Mouse (Mus musculus): ENCODE measurements around the gene Dkkl1.

Dkkl1 gene

GRCm38 (mm10) chr7:45229459-45230203 is 17.7 kb upstream of the Dkkl1 start:
- no peak for DNase-seq (ENCODE audit: low spot score)

GRCm38 (mm10) chr7:45229046-45229445 is 17.1 kb upstream of the Dkkl1 start:
- DNase-seq (ENCODE audit: low spot score), result no peak

GRCm38 (mm10) chr7:45228548-45228947 is 16.6 kb upstream of the Dkkl1 start:
- DNase-seq (ENCODE audit: low spot score), result no peak

GRCm38 (mm10) chr7:45226421-45226820 is 14.5 kb upstream of the Dkkl1 start:
- DNase-seq (ENCODE audit: low spot score), result no peak

GRCm38 (mm10) chr7:45224826-45225225 is 12.9 kb upstream of the Dkkl1 start:
- no peak for DNase-seq (ENCODE audit: low spot score)

- DNase-seq (ENCODE audit: low spot score), result no peak
These were observed 9.7 kb upstream of the Dkkl1 start for GRCm38 (mm10) chr7:45221680-45222079.

- DNase-seq (ENCODE audit: low spot score), result no peak
These were observed 4.7 kb upstream of the Dkkl1 start for GRCm38 (mm10) chr7:45216442-45217183.

GRCm38 (mm10) chr7:45215673-45216441 is 3.9 kb upstream of the Dkkl1 start, which contains the start of gene Tead2:
TSS of gene Tead2 (plus strand) at chr7:45215753.
- DNase-seq (ENCODE audit: low spot score), result no peak

GRCm38 (mm10) chr7:45213708-45214107 is 1.8 kb upstream of the Dkkl1 start:
- DNase-seq (ENCODE audit: low spot score), result no peak

GRCm38 (mm10) chr7:45212356-45212755 is 409 bp upstream of the Dkkl1 start:
- no peak for DNase-seq (ENCODE audit: low spot score)

GRCm38 (mm10) chr7:45211070-45211469 is 877 bp downstream of the Dkkl1 start:
- no peak for DNase-seq (ENCODE audit: low spot score)

GRCm38 (mm10) chr7:45208260-45208659 is 3.7 kb downstream of the Dkkl1 start:
- no peak for DNase-seq (ENCODE audit: low spot score)

- peak; percentile 91 for DNase-seq (ENCODE audit: low spot score)
These were observed 7.4 kb downstream of the Dkkl1 start, which contains the start of gene Ccdc155 for GRCm38 (mm10) chr7:45204380-45205143. TSS of gene Ccdc155 (minus strand) at chr7:45204892.

- no peak for DNase-seq (ENCODE audit: low spot score)
These were observed 9.3 kb downstream of the Dkkl1 start for GRCm38 (mm10) chr7:45202654-45203053.

GRCm38 (mm10) chr7:45198961-45199360 is 13.0 kb downstream of the Dkkl1 start:
- DNase-seq (ENCODE audit: low spot score), result no peak

- DNase-seq (ENCODE audit: low spot score), result peak; percentile 75
These were observed 13.5 kb downstream of the Dkkl1 start for GRCm38 (mm10) chr7:45198435-45198834.

- DNase-seq (ENCODE audit: low spot score), result no peak
These were observed 15.0 kb downstream of the Dkkl1 start for GRCm38 (mm10) chr7:45196994-45197393.

- DNase-seq (ENCODE audit: low spot score), result no peak
These were observed 15.8 kb downstream of the Dkkl1 start for GRCm38 (mm10) chr7:45196176-45196535.

- DNase-seq (ENCODE audit: low spot score), result no peak
These were observed 16.4 kb downstream of the Dkkl1 start for GRCm38 (mm10) chr7:45195341-45196175.

GRCm38 (mm10) chr7:45193871-45194785 is 17.8 kb downstream of the Dkkl1 start:
- no peak for DNase-seq (ENCODE audit: low spot score)

Measured in layer of hippocampus, adult 11-12 months (tissue).